Mouse (Mus musculus) heart, embryonic 12.5 days (tissue): ENCODE measurements around the gene Ube2o. TPM values are rescaled to one million over a fixed set of nuclear protein-coding genes. Genes with fewer than 3 reads are reported as not detected.
"Not testable (repeated sequence)": the region's sequence is repeated elsewhere in the genome, so short reads cannot be mapped to it uniquely, and the experiment has no call there.

ENCODE experiments used
- ATAC-seq: fragments of 200-750 bp; cut with Nextera tagmentation; 2 replicates; pipeline ENCODE4 v1.8.0; 2017; ENCODE audit warnings: moderate TSS enrichment, moderate library complexity; ENCODE audit not compliant: insufficient number of reproducible peaks, low FRiP score
- H3K27ac ChIP-seq: fragments of 300-500 bp; sonication (generic); 2 replicates; pipeline ENCODE4 v1.5.1; 2016; ENCODE audit warnings: mild to moderate bottlenecking, moderate library complexity; ENCODE audit not compliant: poor library complexity, severe bottlenecking
- H3K27me3 ChIP-seq: fragments of 300-500 bp; sonication (generic); replicated peaks from 2 replicates; pipeline ENCODE4 v1.6.1; 2016; ENCODE audit warnings: mild to moderate bottlenecking, moderate library complexity
- H3K36me3 ChIP-seq: fragments of 300-500 bp; sonication (generic); 2 replicates; pipeline ENCODE4 v1.6.1; 2016; ENCODE audit warnings: mild to moderate bottlenecking, moderate library complexity
- H3K4me1 ChIP-seq: fragments of 300-500 bp; sonication (generic); replicated peaks from 2 replicates; pipeline ENCODE4 v1.6.1; 2016; ENCODE audit warnings: mild to moderate bottlenecking
- H3K4me2 ChIP-seq: fragments of 300-500 bp; sonication (generic); 2 replicates; pipeline ENCODE4 v1.6.1; 2016; ENCODE audit warnings: mild to moderate bottlenecking, moderate library complexity
- H3K4me3 ChIP-seq: fragments of 300-500 bp; sonication (generic); 2 replicates; pipeline ENCODE4 v1.5.1; 2016; ENCODE audit warnings: mild to moderate bottlenecking
- H3K9ac ChIP-seq: fragments of 300-500 bp; sonication (generic); 2 replicates; pipeline ENCODE4 v1.6.1; 2016; ENCODE audit warnings: mild to moderate bottlenecking, moderate library complexity
- H3K9me3 ChIP-seq: fragments of 300-500 bp; sonication (generic); replicated peaks from 2 replicates; pipeline ENCODE4 v1.6.1; 2016; ENCODE audit warnings: mild to moderate bottlenecking, moderate library complexity
- WGBS: fragments of 180-500 bp; shearing (Covaris S2); methylation state at CpG from one replicate; pipeline ENCODE4 v1.1.7; 2016; 5-methylcytosine and 5-hydroxymethylcytosine counted together
- polyA plus RNA-seq: library from polyadenylated mRNA; unstranded; fragments of >200 nt; fragmentation: Nextera tagmentation; extraction: Ambion mirVana; gene quantifications from 2 replicates; pipeline ENCODE4 v1.2.1, GENCODE M21; 2016

Ube2o gene
- polyA plus RNA-seq, 1 experiment from 2014 or later = 18.1 TPM

DNA sequence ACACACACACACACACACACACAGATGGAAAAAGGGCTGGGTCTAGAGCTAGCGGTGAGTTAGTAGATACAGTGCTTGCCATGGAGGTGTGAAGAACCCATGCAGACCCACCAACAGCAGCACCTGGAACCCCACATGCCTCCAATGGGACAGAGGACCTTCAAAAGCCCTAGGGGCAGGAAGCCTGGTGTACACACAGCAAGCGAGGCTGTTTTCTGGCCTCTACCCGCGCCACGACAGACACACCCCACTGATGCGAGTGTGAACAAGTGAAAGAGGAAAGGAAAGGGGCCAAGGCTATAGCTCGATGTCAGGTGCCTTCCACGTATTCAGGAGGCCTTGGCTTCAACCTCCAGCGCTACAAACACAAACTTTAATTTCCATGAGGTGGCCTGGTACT is 30.6 kb upstream of the Ube2o start:
- no peak for ATAC-seq
- 91% methylated on average over 9 of the region's 9 CpGs for WGBS
- H3K4me1 ChIP-seq = peaks cover 45% of the 10 kb centered on the region

DNA sequence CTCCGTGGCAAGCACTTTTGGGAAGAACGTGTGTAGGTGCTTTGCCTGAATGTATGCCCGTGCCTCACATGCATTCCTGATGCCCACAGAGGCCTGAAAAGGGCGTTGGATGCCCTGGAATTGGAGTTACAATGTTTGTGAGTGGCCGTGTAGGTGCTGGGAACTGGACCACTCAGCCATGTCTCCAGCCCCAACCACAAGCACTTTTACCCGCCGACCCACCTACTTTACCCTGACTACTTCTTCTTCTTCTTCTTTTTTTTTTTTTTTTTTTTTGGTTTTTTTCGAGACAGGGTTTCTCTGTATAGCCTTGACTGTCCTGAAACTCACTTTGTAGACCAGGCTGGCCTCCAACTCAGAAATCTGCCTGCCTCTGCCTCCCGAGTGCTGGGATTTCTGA is 29.9 kb upstream of the Ube2o start:
- H3K9me3 ChIP-seq, H3K4me2 ChIP-seq, H3K27ac ChIP-seq, H3K9ac ChIP-seq, ATAC-seq, H3K27me3 ChIP-seq, H3K4me3 ChIP-seq: not testable (repeated sequence)
- H3K4me1 ChIP-seq = peaks cover 38% of the 10 kb centered on the region
- peaks cover 12% of the 10 kb centered on the region; the same call in 1 of the 2 replicates for H3K36me3 ChIP-seq
- WGBS = 90% methylated on average over 9 of the region's 9 CpGs

More for the DNA sequence above, 30.6 kb upstream of the Ube2o start:
- Histone ChIP-seq H3K27me3 (no peaks in the 10 kb centered on the region), H3K9me3 (no peaks in the 10 kb centered on the region), H3K27ac (no peak overlapping the region), H3K9ac (no peak overlapping the region), H3K36me3 (peaks cover 11% of the 10 kb centered on the region; the same call in 1 of the 2 replicates), H3K4me3 (no peak overlapping the region), H3K4me2 (no peak overlapping the region)

DNA sequence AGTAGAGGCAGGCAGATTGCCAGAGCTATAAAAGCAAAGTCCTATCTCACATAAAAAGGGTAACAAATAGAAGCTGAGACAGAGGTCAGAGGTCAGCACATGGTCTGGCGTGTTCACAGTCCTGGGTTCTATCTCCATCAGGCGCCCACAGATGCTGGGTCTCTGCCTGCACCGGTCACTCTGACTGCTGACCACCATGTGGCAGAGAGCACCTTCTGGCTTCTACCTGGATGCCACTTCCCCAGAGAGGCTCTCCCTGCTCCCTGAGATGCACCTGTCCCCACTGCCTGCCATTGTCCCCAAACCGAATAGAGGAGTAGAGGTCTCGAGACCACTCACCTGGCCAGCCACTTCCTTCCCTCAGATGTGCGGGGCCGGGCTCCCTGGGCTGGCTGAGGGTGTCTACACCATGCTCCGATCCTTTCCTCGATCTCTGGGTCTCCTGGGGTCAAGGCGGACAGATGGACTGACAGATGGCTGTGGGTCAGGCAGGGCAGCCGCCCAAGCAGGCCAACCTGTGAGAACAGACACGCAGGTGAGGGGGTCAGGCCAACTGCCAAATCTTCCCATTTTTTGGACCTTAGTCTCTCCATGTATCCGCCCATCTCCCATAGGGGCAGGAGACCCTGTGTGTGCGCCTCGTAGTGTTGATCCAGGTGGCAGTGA is 28.9 kb upstream of the Ube2o start:
- Histone ChIP-seq H3K27ac (no peak overlapping the region), H3K27me3 (no peaks in the 10 kb centered on the region), H3K4me1 (peaks cover 28% of the 10 kb centered on the region), H3K4me2 (no peak overlapping the region), H3K9ac (no peak overlapping the region), H3K36me3 (peaks cover 22% of the 10 kb centered on the region), H3K9me3 (no peaks in the 10 kb centered on the region), H3K4me3 (no peak overlapping the region)
- WGBS = 82% methylated on average over 15 of the region's 15 CpGs
- ATAC-seq = no peak

DNA sequence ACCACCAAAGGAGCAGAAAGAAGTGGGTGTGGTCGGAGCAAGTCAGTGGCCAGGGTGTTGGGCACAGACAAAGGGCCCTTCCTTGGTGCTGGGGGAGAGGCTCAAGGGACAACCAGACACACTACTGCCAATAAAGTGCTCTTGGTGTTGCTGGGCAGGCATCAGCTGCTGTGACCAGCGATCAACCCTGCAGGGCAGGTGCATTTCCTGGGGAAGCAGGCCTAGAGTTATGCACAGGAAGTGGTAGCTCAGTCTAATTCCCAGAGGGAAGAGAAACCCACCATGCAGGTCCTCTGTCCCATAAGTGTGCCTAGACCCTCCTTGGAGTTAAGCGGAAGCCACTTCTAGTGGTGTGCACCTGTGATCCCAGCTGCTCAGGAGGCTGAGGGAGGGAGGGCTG is 26.5 kb upstream of the Ube2o start:
- ATAC-seq = no peak
- H3K4me3 ChIP-seq = no peak overlapping the region
- no peak overlapping the region for H3K9ac ChIP-seq
- H3K4me1 ChIP-seq = peaks cover 15% of the 10 kb centered on the region
- H3K27ac ChIP-seq = no peak overlapping the region
- no peaks in the 10 kb centered on the region for H3K27me3 ChIP-seq
- 91% methylated on average over 3 of the region's 3 CpGs for WGBS
- H3K36me3 ChIP-seq = peaks cover 45% of the 10 kb centered on the region
- no peak overlapping the region for H3K4me2 ChIP-seq
- H3K9me3 ChIP-seq = no peaks in the 10 kb centered on the region

DNA sequence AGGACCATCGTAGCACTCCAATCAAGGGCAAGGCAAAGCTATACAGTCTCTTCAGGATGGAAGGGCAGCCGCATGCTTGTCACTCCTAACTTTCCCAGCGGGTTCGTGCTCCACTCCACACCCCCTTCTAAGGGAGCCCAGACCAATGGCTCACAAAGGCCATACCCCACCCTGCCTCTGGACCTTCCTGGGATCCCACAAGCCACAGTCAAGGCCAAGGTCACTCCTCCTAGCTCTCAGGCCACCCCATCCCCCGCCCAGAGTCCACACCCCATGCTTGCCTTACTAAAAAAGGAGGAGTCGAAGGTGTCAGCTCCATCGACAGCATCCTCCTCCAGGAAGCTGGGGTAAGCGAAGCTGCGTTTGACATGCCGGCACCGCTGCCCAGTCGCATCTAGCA is 22.9 kb upstream of the Ube2o start:
- Histone ChIP-seq H3K27ac (no peak overlapping the region), H3K4me3 (no peak overlapping the region), H3K4me2 (no peak overlapping the region), H3K9me3 (no peaks in the 10 kb centered on the region), H3K27me3 (no peaks in the 10 kb centered on the region), H3K4me1 (0 out of 2 replicates have a peak, but pooled peaks cover 5% of the 10 kb centered on the region), H3K36me3 (peaks cover 78% of the 10 kb centered on the region), H3K9ac (no peak overlapping the region)
- 82% methylated on average over 12 of the region's 12 CpGs for WGBS
- no peak; the same call in 1 of the 2 replicates for ATAC-seq

DNA sequence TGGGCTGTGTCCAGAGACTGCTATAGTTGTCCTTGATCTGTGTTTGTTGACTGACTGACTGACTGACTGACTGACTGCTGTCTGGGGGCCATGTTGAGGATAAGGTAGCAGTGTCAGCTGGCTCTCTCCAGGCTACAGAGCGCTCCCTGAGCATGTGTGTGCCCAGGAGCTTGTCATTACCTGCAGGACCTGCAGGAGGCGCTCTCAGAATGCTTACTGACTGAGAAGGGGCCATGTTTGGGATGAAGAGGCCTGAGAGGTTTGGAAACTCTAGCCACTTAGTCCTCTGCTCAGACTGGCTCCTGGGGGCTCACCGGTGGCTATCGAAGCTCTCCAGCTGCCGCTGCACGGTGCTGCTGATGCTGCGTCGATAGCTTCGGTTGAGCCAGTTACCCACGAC is 22.1 kb upstream of the Ube2o start:
- Histone ChIP-seq H3K4me3 (no peak overlapping the region), H3K4me1 (no peaks in the 10 kb centered on the region), H3K9me3 (no peaks in the 10 kb centered on the region), H3K9ac (no peak overlapping the region), H3K36me3 (peaks cover 81% of the 10 kb centered on the region), H3K27ac (no peak overlapping the region), H3K27me3 (no peaks in the 10 kb centered on the region), H3K4me2 (no peak overlapping the region)
- WGBS = 82% methylated on average over 10 of the region's 10 CpGs
- ATAC-seq = no peak

DNA sequence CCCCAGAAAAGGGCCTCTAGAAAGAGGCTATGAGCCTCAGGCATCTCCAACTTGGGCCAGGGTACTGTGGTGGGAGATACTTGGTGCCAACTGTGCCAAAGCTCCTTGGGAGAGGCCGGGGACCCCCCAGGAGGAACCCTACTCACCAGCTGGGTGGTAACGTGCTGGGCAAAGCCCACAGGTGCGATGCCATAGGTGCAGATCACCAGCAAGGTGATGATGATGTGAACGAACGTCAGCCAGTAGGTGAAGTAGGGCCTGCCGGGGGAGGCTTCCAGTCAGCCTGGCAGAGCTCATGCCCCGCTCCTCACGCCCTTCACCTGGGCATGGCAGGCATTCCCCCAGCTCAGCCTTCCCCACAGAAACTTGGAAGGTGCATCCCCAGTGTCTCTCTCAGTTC is 20.8 kb upstream of the Ube2o start:
- H3K4me3 ChIP-seq = no peak overlapping the region
- no peaks in the 10 kb centered on the region for H3K27me3 ChIP-seq
- H3K9me3 ChIP-seq = no peaks in the 10 kb centered on the region
- H3K4me2 ChIP-seq = no peak overlapping the region
- H3K27ac ChIP-seq = no peak overlapping the region
- no peaks in the 10 kb centered on the region for H3K4me1 ChIP-seq
- no peak for ATAC-seq
- H3K36me3 ChIP-seq = peaks cover 88% of the 10 kb centered on the region
- H3K9ac ChIP-seq = no peak overlapping the region
- 81% methylated on average over 8 of the region's 8 CpGs for WGBS

DNA sequence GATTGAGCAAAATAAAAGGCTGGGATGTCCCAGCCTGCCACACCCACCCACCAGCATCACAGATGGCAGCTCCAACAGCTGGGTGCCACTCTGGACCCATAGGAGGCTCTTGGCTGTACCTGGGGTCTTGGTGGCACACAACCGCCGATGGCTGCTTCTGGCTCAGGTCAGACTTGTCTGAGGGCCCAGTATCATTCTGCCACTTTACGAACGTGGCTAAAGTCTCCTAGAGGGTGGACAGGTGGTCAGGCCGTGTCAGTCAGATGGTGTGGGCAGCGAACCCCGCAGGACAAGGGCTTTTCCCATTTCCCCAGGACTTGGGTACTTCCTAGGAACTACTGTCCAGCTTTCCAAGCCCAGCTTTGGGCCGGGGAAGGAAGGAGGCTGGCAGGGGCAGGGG is 19.9 kb upstream of the Ube2o start:
- no peak overlapping the region for H3K27ac ChIP-seq
- H3K4me1 ChIP-seq = no peaks in the 10 kb centered on the region
- H3K9ac ChIP-seq = no peak overlapping the region
- no peaks in the 10 kb centered on the region for H3K9me3 ChIP-seq
- 88% methylated on average over 8 of the region's 8 CpGs for WGBS
- no peak for ATAC-seq
- no peak overlapping the region for H3K4me2 ChIP-seq
- H3K27me3 ChIP-seq = no peaks in the 10 kb centered on the region
- peaks cover 90% of the 10 kb centered on the region for H3K36me3 ChIP-seq
- H3K4me3 ChIP-seq = no peak overlapping the region

DNA sequence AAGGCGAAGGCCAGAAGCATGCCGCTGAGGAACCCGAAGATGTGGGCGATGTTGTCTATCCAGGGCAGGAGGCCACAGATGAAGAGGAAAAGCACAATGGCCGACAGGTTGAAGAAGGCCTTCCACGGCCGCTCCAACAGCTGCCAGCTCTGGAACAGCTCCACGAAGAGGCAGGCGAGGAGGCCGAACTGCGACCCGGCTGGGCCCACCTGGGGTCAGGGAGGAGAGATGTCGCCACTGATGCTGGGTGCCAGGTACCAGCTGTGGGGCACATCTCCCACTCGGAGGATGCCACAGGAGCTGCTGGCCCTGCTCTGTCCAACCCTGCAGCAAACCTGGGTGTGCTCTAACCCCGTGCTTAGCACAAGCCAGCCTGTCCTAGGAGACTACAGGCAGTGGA is 18.0 kb upstream of the Ube2o start:
- Histone ChIP-seq H3K27ac (no peak overlapping the region), H3K9me3 (no peaks in the 10 kb centered on the region), H3K27me3 (no peaks in the 10 kb centered on the region), H3K4me3 (no peak overlapping the region), H3K9ac (no peak overlapping the region), H3K4me1 (no peaks in the 10 kb centered on the region), H3K4me2 (no peak overlapping the region), H3K36me3 (peaks cover 71% of the 10 kb centered on the region)
- no peak for ATAC-seq
- WGBS = 90% methylated on average over 15 of the region's 15 CpGs

DNA sequence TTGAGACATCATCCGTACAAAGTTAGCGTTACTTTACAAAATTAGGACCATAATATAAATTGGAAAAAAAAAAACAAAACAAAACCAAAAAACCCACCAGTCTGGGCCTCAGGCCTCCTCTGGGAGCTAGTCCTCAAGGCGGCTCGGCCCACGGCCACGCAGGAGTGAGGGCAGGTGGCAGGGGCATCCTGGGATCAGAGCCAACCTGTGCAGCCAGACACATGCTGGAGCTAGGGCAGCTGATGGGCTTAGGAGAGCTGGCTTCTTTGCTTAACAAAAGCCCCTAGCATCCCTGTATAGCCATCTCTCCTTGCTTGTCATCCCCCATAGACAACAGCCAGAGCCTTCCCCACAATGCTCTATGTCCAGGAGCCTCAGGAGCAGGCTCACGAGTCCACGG is 16.9 kb upstream of the Ube2o start:
- Histone ChIP-seq H3K9ac (no peak overlapping the region), H3K27ac (no peak overlapping the region), H3K27me3 (no peaks in the 10 kb centered on the region), H3K4me3 (no peak overlapping the region), H3K4me1 (no peaks in the 10 kb centered on the region), H3K4me2 (no peak overlapping the region), H3K9me3 (no peaks in the 10 kb centered on the region), H3K36me3 (peaks cover 62% of the 10 kb centered on the region)
- WGBS = 86% methylated on average over 8 of the region's 8 CpGs
- no peak for ATAC-seq

DNA sequence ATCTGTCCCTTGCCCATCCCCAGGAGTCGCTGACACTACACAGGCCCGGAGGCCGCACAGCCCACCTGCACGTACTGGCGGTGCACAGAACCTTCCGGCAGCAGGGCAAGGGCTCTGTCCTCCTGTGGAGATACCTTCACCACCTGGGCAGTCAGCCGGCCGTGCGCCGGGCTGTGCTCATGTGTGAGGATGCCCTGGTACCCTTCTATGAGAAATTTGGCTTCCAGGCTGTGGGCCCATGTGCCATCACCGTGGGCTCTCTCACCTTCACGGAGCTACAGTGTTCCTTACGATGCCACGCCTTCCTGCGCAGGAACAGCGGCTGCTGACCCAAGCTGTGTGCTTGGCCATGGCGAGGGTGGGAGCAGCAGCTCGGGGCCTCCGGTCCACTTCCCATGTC is 15.5 kb upstream of the Ube2o start:
- Histone ChIP-seq H3K36me3 (peaks cover 50% of the 10 kb centered on the region), H3K4me1 (0 out of 2 replicates have a peak, but pooled peaks cover 4% of the 10 kb centered on the region), H3K4me2 (no peak overlapping the region), H3K4me3 (no peak overlapping the region), H3K9ac (0 out of 2 replicates have a peak overlapping the region, but pooled peaks have one; percentile 10), H3K27ac (no peak overlapping the region), H3K9me3 (no peaks in the 10 kb centered on the region), H3K27me3 (no peaks in the 10 kb centered on the region)
- no peak for ATAC-seq
- WGBS = 86% methylated on average over 19 of the region's 19 CpGs

DNA sequence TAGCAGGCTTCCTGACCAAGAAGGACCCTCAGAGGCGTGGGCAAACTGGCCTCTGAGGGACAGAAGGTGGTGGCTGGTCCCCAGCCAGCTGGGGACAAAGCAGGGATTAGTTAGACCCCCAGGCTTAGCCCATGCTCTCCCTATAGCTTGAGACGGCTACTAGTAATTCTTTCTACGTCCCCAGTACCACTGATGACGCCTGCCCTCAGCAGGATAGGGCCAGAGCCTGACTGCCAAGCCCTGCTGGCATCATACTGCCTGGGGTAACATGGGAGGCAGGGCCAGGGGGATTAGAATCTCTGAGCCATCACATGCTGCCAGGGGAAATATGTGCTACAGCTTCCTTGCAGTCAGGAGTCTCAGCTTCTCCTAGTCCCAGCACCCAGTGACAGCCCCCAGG is 12.1 kb upstream of the Ube2o start:
- WGBS = 83% methylated on average over 4 of the region's 4 CpGs
- Histone ChIP-seq H3K4me3 (no peak overlapping the region), H3K36me3 (peaks cover 16% of the 10 kb centered on the region), H3K4me1 (peaks cover 13% of the 10 kb centered on the region), H3K9me3 (no peaks in the 10 kb centered on the region), H3K27ac (no peak overlapping the region), H3K27me3 (0 out of 2 replicates have a peak, but pooled peaks cover 1% of the 10 kb centered on the region), H3K4me2 (no peak overlapping the region), H3K9ac (no peak overlapping the region)
- no peak for ATAC-seq
